Mouse (Mus musculus): ENCODE results near the gene Tfap2e.

Gene Tfap2e

DNA sequence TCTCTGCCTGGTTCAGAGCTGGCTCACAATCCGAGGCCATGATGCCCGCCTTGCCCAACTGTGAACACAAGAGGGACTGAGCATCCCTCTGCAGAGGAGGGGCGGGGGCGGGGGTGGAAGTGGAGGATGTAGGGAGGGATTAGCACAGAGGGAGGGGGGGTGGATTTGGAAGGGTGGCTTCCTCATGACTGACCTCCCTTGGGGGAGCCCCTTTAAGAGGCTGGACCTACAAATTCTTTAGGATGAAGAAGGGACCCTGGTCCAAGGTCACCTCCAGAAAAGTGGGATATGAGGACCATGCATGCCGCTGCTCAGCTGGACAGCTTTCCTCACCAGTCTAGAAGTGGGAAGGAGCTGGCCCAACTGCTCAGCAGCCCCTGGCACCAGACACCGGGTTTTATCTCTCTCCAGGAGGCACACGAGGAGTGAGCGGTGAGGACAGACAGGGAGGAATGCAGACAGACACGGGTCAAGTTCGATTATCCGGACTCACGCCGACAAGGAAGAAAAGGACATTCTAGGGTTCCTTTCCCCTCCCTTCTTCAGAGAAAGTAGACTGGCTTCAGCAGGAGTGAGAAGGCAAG, 16.1 kb upstream of the Tfap2e start:
- DNase-seq (ENCODE audit: low spot score in 2 of 2) = peak; percentile 61 to 62

DNA sequence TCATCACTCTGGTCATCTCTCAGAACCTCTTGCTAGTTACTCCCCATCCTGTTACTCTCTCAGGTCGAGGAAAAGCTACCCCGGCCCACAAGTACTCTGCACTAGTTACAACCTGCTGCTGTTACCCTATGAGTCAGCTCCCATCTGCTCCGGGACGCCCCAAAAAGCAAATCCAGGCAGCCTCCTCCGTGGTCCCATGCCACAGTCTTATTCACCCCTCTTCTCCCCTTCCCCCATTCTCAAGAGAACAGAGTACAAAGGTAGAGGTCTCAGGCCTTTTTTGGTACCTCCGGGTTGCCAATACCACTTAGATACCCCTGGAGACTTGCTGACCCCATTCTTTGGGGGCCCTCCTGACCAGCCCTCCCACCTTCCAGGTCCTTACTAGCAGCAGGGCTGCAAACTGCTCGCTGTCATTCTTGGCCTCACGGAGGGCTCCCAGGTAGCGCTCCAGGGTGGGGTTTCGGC, 15.6 kb upstream of the Tfap2e start:
- DNase-seq (ENCODE audit: low spot score in 2 of 2) = no peak

DNA sequence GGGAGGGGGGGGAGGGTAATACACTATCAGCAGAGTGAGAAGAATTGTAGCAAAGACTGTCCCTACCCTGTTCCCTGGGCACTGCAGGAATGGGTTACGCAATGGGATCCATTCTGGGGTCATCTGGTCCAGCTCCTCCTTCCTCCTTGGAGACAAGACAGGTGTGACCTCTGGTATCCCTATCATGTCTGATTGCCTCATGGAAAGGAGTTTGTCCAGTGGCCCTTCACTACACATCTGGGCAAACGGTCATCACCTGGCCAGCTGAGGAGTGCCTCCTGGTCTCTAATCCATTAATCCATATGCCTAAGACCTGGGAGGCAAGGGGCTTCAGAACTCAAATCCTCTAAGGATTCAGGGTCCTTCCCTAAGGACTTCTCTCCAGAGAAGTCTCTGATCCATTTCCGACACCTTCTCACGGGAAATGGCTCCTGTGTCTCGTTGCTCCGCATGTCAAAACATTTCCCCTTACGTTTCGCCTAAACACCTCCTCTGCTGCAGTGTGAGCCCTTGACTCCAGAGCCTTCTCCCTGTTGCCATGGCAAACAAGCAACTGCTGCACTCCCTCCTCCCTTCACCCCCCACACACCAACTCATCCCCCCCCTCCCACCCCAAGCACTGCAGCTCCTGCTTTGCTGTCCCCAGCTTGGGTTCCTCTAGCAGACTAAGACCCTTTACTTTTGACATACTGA, 15.0 kb upstream of the Tfap2e start:
- DNase-seq (ENCODE audit: low spot score in 2 of 2) = no peak

DNA sequence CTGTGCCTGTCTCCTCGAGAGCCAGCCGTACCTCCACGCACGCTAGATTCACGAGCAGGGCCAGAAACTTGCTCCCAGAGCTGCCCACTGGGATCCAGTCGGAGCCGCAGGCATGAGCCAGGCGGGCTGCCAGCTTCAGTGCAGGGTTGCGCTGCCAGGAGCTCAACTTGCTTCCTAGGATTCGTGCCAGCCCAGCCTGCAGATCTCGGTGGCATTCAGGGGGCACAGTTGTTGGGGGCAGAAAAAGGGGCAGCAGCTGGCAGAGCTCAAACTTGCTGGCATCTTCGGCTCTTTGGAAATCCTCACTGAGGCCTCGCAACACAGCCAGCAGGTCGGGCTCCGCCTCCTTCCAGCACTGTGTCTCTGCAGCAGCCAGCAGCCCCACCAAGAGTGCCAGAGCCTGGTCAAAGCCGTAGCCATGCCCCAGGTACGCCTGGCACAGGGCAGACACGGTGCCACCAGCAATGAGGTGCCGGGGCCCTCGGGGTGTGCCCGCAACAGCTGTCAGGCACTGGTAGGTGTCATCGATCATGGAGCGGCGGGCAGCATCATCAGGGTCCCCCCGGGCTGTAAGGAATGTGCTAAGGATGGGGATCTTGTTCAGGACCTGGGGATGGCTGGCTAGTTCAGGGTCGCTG, 14.1 kb upstream of the Tfap2e start:
- peak; percentile 90 to 92 for DNase-seq (ENCODE audit: low spot score in 2 of 2)

DNA sequence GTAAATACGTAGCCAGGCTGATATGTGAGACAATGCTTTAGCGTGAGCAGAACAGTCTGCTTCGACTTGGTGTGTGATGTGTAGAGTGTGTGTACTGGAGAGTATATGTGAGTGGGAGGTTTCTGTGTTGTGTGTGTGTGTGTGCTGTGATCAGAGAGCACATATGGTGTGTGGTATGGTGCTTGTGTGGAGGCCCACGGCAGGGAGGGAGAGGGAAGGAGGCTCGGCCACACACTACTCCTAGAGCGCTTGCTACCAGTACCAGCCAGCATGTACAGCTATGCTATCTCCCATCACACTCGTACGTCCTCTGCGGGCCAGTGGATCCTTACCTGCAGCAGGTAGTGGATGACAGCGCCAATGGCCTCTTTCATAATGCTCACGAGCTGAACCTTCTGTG, 13.5 kb upstream of the Tfap2e start:
- DNase-seq (ENCODE audit: low spot score in 2 of 2) = peak; percentile 51 to 70

DNA sequence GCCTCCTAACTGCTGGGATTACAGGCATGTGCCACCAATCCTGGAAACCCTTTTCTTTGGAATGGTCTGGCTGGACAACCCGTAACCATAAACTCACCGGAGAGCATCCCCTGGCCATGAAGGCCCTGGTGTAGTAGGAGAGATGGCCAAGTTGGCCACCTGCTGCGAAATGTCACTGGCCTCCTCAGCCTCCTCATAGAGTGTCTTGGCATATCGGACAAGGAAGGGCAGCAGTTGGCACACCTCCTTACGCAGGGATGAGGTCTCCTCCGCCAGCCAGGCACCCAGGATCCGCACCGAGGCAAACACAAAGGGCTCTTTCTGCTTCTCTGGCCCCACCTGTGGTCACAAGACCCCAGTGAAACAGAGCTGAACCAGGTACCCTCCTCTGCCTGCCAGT, 12.3 kb upstream of the Tfap2e start:
- no peak for DNase-seq (ENCODE audit: low spot score in 2 of 2)

DNA sequence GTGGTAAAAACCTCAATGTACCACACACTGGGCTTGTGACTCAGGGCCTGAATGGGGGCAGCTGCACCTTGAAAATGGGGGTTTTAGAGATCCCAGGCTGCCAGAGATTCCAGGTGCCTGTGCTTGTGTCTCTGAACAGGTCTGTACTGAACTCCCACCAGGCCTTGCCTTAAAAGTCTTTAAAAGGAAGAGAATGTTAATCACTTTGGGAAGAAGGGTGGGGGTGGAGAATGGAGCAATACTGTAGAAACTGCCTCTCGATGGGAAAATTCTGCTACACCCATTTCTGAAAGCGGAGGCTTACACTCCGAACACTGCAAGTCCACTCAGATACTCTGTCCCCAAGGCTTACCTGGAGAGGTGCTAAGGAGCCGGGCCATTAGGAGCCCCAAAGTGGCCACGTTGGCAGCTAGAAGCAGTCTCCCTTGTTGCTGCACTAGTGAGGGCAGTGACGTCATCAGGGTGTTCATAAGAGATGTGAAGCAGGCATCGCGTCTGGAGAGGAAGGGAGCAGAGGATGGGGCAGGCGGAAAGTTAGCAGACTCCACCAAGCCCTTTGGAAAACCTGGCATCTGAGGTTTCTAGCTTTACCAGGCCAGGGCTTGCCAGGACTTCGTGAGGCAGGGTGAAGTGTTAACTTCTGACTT, 10.3 kb upstream of the Tfap2e start:
- DNase-seq (ENCODE audit: low spot score in 2 of 2) = no peak

DNA sequence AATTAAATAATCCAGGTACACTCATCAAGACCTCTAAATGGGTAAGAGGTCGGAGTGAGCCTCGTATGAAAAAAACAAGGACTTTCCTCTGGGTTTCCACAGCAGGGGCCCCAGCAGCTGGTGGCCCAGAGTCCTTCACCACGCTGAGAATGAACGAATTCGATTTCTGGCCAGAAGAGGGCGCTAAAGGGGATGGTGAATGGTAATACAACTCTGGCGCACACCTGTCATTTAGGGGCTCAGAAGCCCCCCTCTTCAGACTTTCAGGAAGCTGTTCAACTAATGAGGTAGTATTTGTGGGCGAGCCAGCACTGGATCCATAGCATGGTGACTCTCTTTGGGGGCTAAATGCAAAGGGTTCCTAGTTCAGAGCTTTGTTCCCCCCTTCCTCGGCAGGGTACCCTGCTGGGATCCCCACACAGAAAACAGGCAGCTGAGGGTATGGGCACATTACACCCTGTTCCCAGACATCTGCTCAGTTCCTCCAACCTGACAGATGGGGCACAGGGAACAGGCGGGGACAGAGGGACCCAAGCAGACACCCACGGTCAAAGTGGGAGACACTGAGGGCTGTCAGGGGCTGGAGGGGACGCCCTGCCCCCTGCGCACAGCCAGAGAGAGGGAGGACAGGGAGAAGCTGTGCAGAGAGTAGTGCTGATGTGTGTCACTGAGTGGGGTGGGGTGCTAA, 9.6 kb upstream of the Tfap2e start:
- DNase-seq (ENCODE audit: low spot score in 2 of 2) = peak; percentile 67 to 77

DNA sequence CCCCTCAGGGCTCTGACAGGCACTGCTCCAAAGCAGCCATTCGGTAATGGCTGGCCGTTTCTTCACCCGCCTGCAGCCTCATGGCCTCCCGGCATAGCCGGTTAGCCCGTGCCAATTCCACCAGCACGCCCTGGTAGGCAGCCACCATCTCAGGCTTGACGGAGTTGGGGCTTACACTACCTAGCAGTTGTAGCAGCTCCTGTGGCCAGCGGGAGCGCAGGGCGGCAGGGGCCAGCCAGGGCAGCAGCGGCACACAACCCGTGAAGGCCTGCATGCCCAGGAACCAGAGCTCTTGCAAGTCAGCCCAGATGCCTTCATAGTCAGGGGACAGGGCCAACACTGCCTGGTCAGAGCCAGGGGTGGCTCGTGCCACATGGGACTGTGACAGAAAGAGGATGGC, 8.8 kb upstream of the Tfap2e start:
- DNase-seq (ENCODE audit: low spot score in 2 of 2) = no peak

DNA sequence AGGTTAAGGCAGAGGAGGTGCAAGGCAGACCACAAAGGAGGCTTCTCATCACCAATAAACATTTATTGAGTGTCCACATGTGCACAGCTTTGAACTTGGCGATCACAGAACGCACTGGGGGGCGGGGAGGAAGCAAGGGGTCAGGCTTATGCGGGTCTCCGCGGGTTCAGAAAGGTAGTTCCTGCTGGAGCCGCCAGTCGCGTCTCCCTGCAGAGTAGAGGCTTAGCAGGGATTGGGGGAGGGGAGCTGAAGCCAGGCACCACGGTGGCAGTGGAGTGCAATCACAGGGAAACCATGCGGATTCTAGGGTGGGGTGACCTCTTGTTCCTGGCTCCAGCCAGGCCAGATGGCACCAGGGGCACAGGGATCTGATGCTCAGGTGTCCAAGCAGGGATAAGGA, 7.7 kb upstream of the Tfap2e start:
- DNase-seq (ENCODE audit: low spot score in 2 of 2) = no peak

DNA sequence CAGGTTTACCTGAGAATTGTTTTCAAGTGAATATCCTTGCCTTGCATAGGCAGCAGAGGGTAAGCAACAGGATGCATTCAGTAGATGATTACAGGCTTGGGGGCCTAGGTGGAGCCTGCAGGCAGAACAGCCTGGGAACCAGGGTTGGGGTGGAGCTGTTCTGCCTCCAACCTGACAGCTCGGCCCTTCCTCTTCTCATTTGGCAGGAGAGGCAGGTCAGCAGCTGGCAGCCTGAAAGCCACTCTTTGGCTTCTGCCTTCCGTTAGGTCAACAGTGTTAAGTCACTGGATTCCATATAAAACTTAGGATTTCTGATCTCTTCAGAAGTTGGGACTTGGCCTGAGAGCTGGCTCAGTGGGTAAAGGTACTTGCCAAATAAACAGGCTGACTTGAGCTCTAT, 6.9 kb upstream of the Tfap2e start:
- no peak for DNase-seq (ENCODE audit: low spot score in 2 of 2)

DNA sequence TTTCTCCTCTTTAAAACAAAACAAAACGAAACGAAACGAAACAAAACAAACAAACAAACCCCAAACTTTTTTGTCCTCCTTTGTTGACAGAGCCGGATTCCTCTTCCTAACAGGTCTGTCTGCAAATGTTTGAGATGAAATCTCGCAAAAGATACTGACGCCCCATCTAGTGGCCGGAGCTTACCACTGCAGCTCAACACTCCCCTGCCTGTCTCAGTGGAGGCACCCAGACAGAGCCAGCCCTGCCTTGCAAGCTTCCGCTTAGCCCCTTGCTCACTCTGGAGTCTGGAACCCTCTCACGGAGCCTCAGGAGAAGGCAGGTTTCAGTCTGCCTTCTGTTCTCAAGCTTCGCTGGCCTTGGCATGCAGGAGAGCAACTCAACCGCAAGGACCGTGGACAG, 5.4 kb upstream of the Tfap2e start:
- DNase-seq (ENCODE audit: low spot score in 2 of 2) = peak; percentile 86 to 92

DNA sequence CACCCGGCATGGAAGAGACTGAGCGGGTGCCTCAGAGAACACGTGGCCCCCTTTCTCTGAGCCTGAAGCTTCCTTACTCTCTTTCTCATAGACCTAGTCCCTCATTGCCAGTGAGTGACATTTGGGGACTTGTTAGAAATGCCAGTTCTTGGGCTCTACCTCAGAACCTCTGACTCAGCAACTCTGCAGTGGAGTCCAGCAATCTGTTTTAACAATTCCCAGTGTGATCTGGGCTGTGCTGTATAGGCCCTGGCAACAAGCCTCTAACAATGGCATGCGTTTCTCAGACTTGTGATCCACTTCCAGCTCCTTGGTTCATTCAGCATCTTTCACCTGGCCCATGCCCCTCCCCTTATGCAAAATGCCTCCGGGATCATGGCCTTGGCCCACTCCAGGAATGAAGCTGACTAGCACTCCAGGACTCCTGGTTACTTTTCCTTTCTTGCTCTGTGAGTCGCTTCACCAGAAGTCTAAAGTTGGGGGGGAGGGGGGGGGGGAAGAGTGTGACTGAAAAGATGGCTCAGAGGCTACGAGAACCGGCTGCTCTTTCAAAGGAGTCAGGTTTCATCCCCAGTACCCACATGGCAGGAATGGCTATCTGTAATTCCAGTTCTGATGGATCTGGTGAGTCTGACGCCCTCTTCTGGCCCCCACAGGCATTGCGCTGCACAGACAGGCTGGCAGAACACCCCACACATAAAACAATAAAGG, 4.1 kb upstream of the Tfap2e start:
- DNase-seq (ENCODE audit: low spot score in 2 of 2) = no peak

DNA sequence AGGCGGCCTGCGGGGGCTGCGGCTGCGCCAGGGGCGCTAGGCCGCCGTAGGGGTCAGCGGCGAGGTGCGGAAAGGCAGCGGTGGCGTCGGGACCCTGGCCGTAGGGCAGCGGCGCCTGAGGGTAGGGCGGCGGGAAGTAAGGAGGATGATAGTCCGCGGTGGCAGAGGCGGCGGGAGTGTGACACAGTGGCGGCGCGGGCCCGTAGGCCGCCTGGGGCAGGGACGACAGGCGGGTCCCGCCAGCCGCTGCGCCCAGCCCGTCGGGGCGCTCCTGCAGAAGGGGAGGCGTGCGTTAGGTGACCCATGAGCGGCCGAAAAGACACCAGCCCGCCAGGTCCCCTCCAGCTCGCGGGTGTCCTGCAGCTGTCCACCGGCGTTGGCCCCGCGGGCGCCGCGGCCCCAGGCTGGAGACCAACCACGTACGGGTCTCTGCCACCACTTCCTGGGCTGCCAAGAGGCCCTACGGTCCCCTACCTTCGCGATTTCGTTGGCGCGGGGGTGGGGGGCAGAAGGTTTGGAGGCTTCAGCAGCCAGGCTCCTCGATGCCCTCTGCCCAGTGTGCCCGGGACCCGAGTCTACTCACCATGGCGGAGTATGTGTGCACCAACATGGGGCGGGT, 549 bp downstream of the Tfap2e start:
- no peak for DNase-seq (ENCODE audit: low spot score in 2 of 2)

DNA sequence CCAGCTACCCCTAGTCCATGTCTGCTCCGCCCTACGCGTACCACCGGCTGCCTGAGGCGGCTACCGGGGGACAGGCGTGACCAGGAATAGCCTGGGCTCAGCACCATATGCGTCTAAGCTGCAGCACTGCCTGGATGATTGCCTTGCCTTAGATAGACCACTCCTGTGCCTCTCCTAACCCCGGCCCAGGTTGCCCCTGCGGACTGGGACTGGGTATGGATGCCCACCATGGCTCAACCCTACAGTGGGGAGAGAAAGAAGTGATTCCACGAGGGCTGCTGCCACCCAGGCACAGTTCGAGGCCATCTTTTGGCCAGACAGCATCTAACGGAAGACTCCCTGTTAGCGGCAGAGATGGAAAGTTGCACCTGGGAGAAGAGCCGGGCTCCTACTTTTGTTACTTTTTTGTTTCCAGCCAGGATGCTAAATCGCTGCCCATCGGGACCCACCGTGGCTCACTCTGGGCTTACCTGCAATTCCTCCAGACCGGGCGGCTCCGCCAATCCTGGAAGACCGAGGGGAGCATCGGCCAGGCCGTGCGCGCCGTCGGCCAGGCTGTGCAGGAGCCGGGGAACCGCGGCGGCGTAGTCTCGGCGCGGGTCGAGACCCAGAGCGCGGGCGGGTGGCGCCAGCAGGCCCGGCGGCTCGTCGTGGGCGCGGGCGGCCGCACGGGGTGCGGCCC, 1.2 kb downstream of the Tfap2e start:
- DNase-seq (ENCODE audit: low spot score in 2 of 2) = no peak

DNA sequence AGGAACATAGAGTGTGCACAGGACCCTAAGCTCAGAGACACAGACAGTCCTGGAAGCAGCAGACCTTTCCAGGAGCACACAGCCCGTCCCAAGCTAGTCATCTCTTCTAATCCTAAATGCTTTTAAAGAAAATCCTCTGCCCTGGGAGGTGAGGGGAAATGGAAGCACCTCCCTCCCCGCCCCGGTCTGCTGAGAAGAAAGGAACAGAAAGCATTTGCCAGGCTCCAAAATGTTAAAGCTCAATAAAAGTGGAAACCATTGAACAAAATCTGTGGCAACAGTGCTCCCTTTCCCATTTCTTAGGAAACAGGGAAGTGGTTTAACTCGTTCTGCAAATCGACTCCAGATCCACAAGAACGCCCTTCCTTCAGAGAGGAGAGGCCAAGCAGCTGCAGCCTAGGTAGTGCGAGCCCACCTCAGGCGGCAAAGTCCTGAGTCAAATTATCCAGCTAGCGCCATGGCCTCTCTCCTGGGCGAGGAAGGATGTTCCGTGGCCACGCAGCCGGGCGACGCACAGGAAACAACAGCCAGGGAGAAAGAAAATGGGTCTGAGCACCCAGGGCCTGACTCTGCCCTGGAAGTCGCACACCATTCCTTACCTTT, 1.9 kb downstream of the Tfap2e start:
- no peak for DNase-seq (ENCODE audit: low spot score in 2 of 2)

DNA sequence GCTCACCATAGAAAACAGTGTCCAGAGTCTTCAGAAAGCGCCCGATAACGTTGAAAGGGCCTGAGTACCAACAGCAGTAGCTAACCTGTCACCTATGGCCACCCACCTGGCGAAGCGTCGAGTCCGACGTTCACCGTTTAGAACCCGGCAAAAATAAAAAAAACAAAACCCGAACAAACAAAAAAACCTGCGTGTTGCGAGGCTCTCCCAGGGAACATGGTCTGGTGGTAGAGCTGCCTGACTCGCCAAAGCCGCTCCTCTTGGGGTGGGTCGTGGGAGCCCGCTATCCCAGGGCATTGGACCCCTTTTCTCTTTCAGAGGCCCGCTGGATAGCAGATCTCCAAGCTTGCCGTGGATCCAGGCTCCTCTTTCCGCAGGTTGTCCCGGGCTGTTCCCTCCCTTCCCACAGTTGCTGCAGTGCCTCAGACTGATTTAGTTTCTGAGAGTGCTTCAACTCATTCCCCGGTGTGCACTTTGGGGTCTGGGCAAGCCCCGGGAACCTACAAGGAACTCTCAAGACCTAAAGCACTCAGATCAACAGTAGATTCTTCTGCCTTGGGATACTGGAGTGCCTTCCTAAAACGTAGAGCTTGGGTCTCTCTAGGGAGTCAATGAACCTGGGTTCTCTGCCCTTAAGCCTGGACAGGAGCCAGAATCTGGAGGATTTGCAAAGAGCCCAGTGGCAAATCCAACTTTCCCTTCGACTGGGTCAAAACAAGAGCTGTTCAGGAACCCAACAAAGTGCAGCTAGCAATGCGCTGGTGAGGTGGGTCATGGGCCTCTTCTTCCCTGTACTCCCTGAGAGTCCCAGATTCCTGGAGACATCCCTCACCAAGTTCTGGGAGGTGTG, 3.3 kb downstream of the Tfap2e start:
- no peak for DNase-seq (ENCODE audit: low spot score in 2 of 2)

DNA sequence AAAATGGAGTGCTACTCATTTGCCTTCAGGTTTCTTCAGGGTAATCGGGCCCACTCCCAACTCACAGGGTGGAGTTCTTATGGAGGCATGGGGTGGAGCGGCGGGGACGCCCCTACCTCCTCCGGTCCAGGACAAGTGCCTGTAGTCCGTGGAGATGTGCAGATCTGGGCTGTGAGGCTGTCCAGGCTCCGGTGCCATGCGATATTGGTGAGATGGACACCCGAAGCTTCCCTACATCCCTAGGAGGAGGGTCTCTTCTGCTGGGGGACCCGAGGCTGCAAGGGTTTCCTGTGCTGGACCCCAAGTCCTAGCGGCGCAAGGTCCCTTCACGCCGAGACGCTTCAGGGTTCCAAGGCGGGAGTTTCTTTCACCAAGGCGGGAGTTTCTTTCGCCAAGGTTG, 3.9 kb downstream of the Tfap2e start:
- DNase-seq (ENCODE audit: low spot score in 2 of 2) = no peak

DNA sequence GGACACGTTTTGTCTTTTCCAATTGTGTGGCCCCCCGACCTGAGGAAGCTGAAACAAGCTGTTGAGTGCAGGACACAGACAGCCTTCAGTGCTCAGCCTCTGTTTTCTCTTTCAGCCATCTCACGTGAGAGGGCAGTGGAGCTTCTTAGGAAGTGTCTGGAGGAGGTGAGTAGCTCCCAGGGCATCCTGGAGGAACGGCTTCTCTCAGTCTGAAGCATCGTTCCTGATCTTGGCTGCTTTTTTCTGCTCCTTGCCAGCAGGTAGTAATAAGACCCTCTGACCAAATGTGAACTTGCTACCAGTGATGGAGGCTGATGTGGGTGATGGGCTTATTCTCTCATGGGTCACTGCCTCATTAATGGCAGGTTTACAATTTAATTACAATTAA, 28.6 kb downstream of the Tfap2e start:
- no peak for DNase-seq (ENCODE audit: low spot score in 2 of 2)

All from right cerebral cortex, postnatal 10 days (tissue).